Mouse (Mus musculus) heart, postnatal 0 days (tissue): ENCODE results near the gene Gphn.

Experiments
- CTCF ChIP-seq: IDR thresholded peaks from 2 replicates; pipeline ENCODE4 v1.5.1; 2016; ENCODE audit warnings: antibody characterized with exemption, control low read depth, low read depth
- EP300 ChIP-seq: IDR thresholded peaks from 2 replicates; pipeline ENCODE4 v1.6.1; 2016; ENCODE audit warnings: antibody characterized with exemption, low read depth

DNA sequence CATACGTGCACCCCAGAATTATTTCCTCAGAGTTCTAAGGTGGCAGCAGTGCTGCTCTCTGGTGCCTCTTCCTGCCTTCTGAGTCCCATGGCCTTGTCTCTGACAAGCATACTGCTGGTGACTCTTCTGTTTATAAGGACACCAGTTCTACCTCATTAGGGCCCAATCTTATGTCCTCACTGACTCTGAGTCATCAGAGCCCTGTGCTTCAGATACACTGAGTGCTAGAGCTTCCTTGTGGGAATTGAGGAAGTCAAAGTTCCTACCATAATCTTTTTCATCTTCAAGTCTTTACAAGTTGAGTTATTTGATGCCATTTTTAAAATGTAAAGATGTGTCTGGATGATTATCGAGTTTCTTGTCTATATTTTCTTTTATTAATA is 452.6 kb downstream of the Gphn start:
- TF ChIP-seq CTCF = no peak
- TF ChIP-seq EP300 = no peak
